Mouse (Mus musculus) hindlimb bud, embryonic 11.5 days (tissue): ENCODE measurements around the gene Ptprq.

Experiments used
- DNase-seq: peaks from one replicate; pipeline ENCODE4 v3.0.0-alpha.2; 2012; ENCODE audit warnings: low read depth, low spot score; ENCODE audit errors: extremely low spot score

The Ptprq gene

GRCm38 (mm10) chr10:107649687-107650086, 70.2 kb downstream of the Ptprq start:
- DNase-seq: no peak

GRCm38 (mm10) chr10:107628104-107628503, 91.7 kb downstream of the Ptprq start:
- DNase-seq: peak; percentile 22

- no peak for DNase-seq
Observed at GRCm38 (mm10) chr10:107626648-107627047, 93.2 kb downstream of the Ptprq start.

- no peak for DNase-seq
Observed at GRCm38 (mm10) chr10:107624211-107624610, 95.6 kb downstream of the Ptprq start.

DNA sequence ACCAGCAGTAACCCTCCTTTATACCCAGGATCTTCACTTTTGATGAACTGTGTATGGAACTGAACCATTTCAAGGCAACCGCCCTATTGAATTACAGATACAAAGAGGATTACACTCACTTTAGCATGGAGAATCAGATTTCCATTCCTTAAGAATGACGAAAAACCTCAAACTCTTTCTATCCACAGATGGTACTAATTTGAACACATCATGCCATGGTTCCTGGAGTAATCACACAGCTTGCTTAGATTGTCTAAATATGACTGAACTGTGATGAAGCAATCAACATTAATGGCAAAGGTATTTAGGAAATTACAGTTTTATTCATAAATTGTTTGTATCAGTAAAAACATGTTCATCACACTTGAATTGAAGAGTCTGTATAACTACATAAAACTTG, 104.4 kb downstream of the Ptprq start:
- no peak for DNase-seq

DNA sequence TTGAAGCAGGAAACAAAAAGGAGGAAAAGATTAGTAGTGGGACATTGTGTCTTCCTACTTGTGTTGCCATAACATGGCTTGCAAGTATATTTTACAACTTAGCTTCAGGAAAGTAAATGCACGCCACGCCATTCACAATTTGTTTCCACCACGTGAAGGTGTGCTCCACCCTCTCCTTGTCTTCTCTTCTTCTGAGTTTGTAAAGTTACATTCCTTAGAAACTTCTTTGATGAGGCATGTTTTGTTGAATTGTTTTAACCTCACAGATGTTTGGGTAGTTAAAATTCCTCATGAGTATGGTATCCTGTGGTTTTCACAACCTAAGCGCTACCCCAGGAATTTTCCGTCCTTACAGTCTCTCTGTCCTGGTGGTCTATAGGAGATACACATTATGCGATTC, 118.5 kb downstream of the Ptprq start:
- no peak for DNase-seq

DNA sequence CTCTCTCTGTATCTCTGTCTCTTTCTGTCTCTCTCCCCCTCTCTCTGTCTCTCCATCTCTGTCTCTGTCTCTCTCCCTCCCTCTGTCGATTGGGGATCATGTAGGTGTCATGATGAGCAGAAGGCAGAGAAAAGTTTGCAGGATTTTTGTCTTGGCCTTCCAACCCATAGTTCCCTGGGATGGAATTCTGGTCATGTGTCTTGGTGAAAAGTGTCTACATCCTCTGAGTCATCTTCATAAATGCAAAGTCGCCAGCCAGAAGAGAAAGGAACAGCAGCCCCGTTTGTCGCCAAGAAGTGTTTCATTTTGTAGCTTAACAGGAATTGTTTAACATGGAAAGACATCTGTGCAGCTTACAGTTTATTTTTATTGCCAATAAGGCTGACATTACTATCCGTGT, 136.5 kb downstream of the Ptprq start:
- no peak for DNase-seq

- no peak for DNase-seq
Observed at GRCm38 (mm10) chr10:107569044-107569443, 150.8 kb downstream of the Ptprq start.

- DNase-seq: no peak
Observed at GRCm38 (mm10) chr10:107568261-107568660, 151.6 kb downstream of the Ptprq start.

DNA sequence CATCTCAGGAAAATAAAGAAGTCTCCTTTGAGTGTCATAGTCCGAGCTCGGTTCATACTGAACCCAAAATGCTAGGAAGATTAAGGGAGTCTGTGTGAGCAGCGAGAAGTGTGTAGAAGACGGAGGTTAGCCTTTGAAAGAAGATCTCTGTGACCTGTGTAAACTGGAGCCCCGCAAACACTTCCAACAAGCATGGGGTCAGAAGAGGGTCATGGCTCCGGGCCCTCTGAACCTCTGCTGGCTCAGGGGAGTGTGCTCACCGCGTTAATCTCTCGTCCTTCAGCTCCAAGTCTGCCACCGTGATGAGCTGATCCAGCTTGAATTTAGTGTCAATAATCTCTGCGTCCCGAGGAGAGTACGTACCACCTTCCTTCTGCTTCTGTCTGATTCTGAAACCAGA, 157.0 kb downstream of the Ptprq start:
- no peak for DNase-seq

- no peak for DNase-seq
Observed at GRCm38 (mm10) chr10:107560881-107561280, 159.0 kb downstream of the Ptprq start.

GRCm38 (mm10) chr10:107543026-107543425, 176.8 kb downstream of the Ptprq start:
- DNase-seq: no peak

- DNase-seq: no peak
Observed at GRCm38 (mm10) chr10:107528758-107529157, 191.1 kb downstream of the Ptprq start.

DNA sequence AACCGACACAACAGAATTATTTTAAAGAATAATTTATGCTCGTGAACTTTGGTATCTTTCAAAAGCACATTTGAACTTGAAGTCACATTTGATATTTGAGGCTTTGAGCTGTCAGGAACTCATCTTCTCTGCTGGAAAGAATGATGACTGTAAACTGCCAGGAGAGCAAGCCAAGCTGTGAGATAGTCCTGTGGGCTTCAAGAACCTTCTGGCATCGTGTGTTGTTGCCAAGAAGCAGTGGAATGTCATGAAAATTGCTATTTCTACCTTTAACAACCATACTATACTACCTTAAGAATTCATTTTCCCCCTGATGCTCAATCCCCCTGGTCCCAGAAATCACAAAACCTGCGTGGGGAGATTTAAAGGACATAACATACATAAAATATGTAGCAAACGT, 200.6 kb downstream of the Ptprq start:
- DNase-seq: no peak

DNA sequence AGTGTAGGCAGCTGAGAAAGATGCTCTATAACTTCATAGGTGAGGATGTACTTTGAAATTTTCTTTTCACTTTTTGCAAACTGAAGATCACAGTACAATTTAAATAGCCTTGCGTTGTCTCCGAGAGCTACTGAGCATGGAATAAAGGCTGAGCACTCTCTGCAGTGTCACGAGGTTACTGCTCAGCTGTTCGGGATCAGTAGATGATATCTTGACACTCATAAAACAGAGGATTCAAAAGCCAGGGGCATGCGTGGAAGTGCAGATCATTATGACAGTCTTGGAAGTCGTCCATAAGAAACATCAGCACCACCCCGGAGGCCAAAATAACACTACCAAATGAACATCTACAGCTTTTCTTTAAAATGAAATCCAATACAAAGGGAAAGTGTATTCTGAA, 203.2 kb downstream of the Ptprq start:
- no peak for DNase-seq

GRCm38 (mm10) chr10:107514735-107515134, 205.1 kb downstream of the Ptprq start:
- DNase-seq: no peak

DNA sequence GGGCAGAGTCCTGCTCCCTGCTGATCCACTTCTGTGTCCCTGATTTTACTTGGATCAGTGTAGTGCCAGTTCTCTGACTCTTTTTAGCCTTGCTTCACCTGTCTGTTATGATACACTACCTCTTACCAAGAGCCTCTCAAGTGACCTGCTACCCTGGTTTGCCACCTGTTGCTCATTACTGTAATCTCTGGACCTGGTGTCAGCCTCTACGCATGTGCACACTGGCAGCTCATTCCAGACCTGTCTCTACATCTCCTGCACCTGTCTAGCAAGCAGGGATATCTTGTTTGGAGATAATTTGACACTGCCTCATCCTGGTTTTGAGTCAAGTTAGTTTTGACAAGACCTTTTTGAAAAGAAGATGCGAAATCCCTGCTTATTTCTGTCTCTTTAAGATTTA, 213.5 kb downstream of the Ptprq start:
- DNase-seq: no peak

DNA sequence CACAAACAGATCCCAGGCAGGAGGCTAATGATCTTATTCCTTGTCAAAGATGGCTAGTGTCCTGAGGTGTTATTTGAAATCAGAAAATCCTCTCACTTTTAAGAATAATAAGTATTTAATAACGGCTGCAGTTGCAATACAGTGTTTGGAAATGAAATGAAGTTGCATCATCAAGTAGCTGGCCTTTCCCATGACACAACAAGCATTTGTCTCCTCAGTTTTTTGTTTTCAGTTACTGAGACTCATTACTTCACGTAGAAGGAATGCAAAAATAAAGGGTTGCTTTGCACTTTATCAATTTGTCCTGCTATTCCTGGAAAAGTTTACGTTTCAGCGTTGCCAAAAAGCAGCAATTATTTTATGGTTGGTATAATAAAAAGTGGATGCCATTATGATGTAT, 216.4 kb downstream of the Ptprq start:
- no peak for DNase-seq

DNA sequence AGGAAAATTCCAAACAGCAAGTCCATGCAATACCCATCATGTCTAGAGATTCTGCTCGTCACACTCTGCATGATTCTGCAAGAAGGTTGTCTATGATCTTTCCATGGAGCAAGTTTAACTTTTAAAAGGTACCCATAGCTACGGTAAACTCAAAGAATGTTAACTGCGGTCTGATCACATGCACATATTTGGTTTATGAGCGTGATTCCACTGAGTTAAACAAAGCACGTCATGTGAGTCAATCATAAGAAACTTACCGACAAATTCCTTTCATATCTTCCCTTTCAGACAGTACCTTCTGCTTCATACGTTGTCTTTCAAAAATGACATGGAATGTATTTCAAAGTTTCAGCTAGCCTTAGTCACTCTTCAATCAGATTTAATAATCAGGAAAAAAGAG, 217.7 kb downstream of the Ptprq start:
- no peak for DNase-seq

GRCm38 (mm10) chr10:107499656-107500055, 220.2 kb downstream of the Ptprq start:
- no peak for DNase-seq

- DNase-seq: no peak
Observed at GRCm38 (mm10) chr10:107496402-107496801, 223.4 kb downstream of the Ptprq start.

DNA sequence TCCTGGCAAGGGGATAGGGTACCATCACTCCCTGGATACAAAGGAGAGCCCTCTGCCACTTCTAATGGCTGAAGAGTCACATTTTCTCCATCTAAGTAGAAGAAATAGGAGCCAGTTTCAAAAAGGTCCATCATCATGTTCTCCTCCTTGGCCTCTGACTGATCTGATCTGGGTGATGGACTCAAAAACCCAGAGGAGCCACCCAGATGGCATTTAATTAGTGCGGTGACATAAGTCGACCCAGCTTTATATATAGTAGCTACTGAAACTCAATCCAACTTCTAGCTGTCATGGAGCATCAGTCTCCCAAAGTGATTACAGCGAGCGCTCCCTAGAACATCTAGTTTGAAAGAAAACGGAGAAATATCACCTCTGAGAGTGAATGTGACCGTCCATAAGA, 225.3 kb downstream of the Ptprq start, which contains the start of gene Myf6:
Gene Myf6 (minus strand): TSS at position 170 of the 400 bp plus-strand sequence.
- DNase-seq: no peak

GRCm38 (mm10) chr10:107493580-107494474, 226.0 kb downstream of the Ptprq start:
- DNase-seq: no peak
